In genomic region chr1:151390029-151390428, GRCm38 (mm10) we compare ENCODE assay signal across 8 mouse cellular contexts. TPM values are rescaled to one million over a fixed set of nuclear protein-coding genes. Genes with fewer than 3 reads are reported as not detected.
DNase-seq lines count a peak whose midpoint lies in the region; ATAC-seq and TF ChIP-seq lines count a peak whose summit lies in the region.

No protein-coding gene starts in this region.

- no peaks in the 10 kb centered on the region for H3K9me3 ChIP-seq in forebrain, postnatal 0 days (ENCODE audit: low read length)
- no peaks in the 10 kb centered on the region for H3K9me3 ChIP-seq in forebrain, embryonic 13.5 days (replicated peaks)

- no peak overlapping the region for H3K4me2 ChIP-seq in forebrain, postnatal 0 days (ENCODE audit: low read depth)
- no peak overlapping the region for H3K4me2 ChIP-seq in forebrain, embryonic 13.5 days

- H3K4me3 ChIP-seq in forebrain, postnatal 0 days (ENCODE audit: low read depth, low read length) = no peak overlapping the region
- H3K4me3 ChIP-seq in forebrain, embryonic 13.5 days = no peak overlapping the region
- H3K4me3 ChIP-seq in spleen, adult 2 months (ENCODE audit: extremely low read depth, insufficient read depth, insufficient read length) = no peak overlapping the region

- H3K4me1 ChIP-seq in forebrain, postnatal 0 days (ENCODE audit: insufficient read depth) = no peaks in the 10 kb centered on the region
- H3K4me1 ChIP-seq in forebrain, embryonic 13.5 days = no peaks in the 10 kb centered on the region
- H3K4me1 ChIP-seq in spleen, adult 2 months (ENCODE audit: control insufficient read depth, insufficient read depth, insufficient read length) = no peaks in the 10 kb centered on the region

- H3K27me3 ChIP-seq in forebrain, postnatal 0 days (ENCODE audit: insufficient read depth, low read length) = no peaks in the 10 kb centered on the region
- H3K27me3 ChIP-seq in forebrain, embryonic 13.5 days = no peaks in the 10 kb centered on the region
- no peaks in the 10 kb centered on the region for H3K27me3 ChIP-seq in spleen, adult 2 months (ENCODE audit: control insufficient read depth, insufficient read depth, low read length)

- no peak for DNase-seq in forebrain, postnatal 0 days
- no peak for DNase-seq in spleen, adult 2 months (ENCODE audit: low read depth in 1 of 2, low spot score in 2 of 2)
- no peak for DNase-seq in spleen, postnatal 4 days (ENCODE audit: low spot score in 2 of 2)
- DNase-seq in embryo, embryonic 9.5 days (ENCODE audit: extremely low spot score) = peak; percentile 10
- peak; percentile 18 for DNase-seq in retina, postnatal 1 day
- no peak for DNase-seq in cerebellum, postnatal 4 days (ENCODE audit: low spot score in 2 of 2)
- no peak for DNase-seq in left cerebral cortex, adult 9 months (ENCODE audit: low spot score in 2 of 2)

- TF ChIP-seq CTCF in forebrain, postnatal 0 days (IDR thresholded peaks at IDR 0.05; ENCODE audit: low read depth) = peak; percentile 34
- peak; percentile 15; the same call in 1 of the 2 replicates for TF ChIP-seq CTCF in spleen, adult 2 months (IDR thresholded peaks at IDR 0.05; ENCODE audit: extremely low read depth, insufficient read depth, insufficient read length, insufficient replicate concordance)

- ATAC-seq in forebrain, postnatal 0 days = no peak
- ATAC-seq in forebrain, embryonic 13.5 days = no peak

- no peak for TF ChIP-seq POLR2A in spleen, adult 2 months (IDR thresholded peaks at IDR 0.05; ENCODE audit: low read depth, low read length)

- H3K36me3 ChIP-seq in forebrain, postnatal 0 days (ENCODE audit: insufficient read depth) = 0 out of 2 replicates have a peak, but pooled peaks cover 4% of the 10 kb centered on the region
- peaks cover 9% of the 10 kb centered on the region; the same call in 1 of the 2 replicates for H3K36me3 ChIP-seq in forebrain, embryonic 13.5 days (ENCODE audit: poor library complexity, severe bottlenecking)
- peaks cover 9% of the 10 kb centered on the region for H3K36me3 ChIP-seq in spleen, adult 2 months (ENCODE audit: control insufficient read depth, insufficient read depth, low read length)

- H3K27ac ChIP-seq in forebrain, postnatal 0 days (ENCODE audit: low read depth, low read length) = no peak overlapping the region
- H3K27ac ChIP-seq in forebrain, embryonic 13.5 days = no peak overlapping the region
- H3K27ac ChIP-seq in spleen, adult 2 months (ENCODE audit: insufficient read depth, low read length) = no peak overlapping the region

- 100% methylated on average over 1 of the region's 1 CpGs for WGBS in forebrain, postnatal 0 days
- 98% methylated on average over 1 of the region's 1 CpGs for WGBS in forebrain, embryonic 13.5 days
- 92% methylated on average over 1 of the region's 1 CpGs for WGBS in spleen, adult 2 months

- no peak overlapping the region for H3K9ac ChIP-seq in forebrain, postnatal 0 days
- no peak overlapping the region for H3K9ac ChIP-seq in forebrain, embryonic 13.5 days

RNA-seq across cellular contexts. Expression of gene Swt1, which starts 38.2 kb away (rescaled TPM):
- 14.4 and 22.2 TPM in 2 replicates for total RNA-seq in forebrain, postnatal 0 days (2014; rRNA removed)
- polyA plus RNA-seq in forebrain, postnatal 0 days (2015; fragmentation: Nextera tagmentation; extraction: Ambion mirVana) = 12.6 and 12.9 TPM in 2 replicates
- 26.9 and 30.0 TPM in 2 replicates for polyA plus RNA-seq in forebrain, embryonic 13.5 days (2015; fragmentation: Nextera tagmentation; extraction: Ambion mirVana)
- polyA plus RNA-seq in spleen, adult 2 months (2012; rRNA removed) = 3.7 and 4.1 TPM in 2 replicates

RNA-seq across cellular contexts. Expression of gene Trmt1l, which starts 38.3 kb away (rescaled TPM):
- total RNA-seq in forebrain, postnatal 0 days (2014; rRNA removed) = 21.3 and 23.2 TPM in 2 replicates
- 11.7 and 16.4 TPM in 2 replicates for polyA plus RNA-seq in forebrain, postnatal 0 days (2015; fragmentation: Nextera tagmentation; extraction: Ambion mirVana)
- 48.4 and 51.3 TPM in 2 replicates for polyA plus RNA-seq in forebrain, embryonic 13.5 days (2015; fragmentation: Nextera tagmentation; extraction: Ambion mirVana)
- 11.9 and 14.2 TPM in 2 replicates for polyA plus RNA-seq in spleen, adult 2 months (2012; rRNA removed)

RNA-seq across cellular contexts. Expression of gene Ivns1abp, which starts 45.8 kb away (rescaled TPM):
- total RNA-seq in forebrain, postnatal 0 days (2014; rRNA removed) = 246 and 251 TPM in 2 replicates
- 217 and 240 TPM in 2 replicates for polyA plus RNA-seq in forebrain, postnatal 0 days (2015; fragmentation: Nextera tagmentation; extraction: Ambion mirVana)
- 364 and 394 TPM in 2 replicates for polyA plus RNA-seq in forebrain, embryonic 13.5 days (2015; fragmentation: Nextera tagmentation; extraction: Ambion mirVana)
- polyA plus RNA-seq in spleen, adult 2 months (2012; rRNA removed) = 30.5 and 35.7 TPM in 2 replicates

Comparison
In these comparisons a context has a peak if more than half of its experiments do, and no peak if none do; other contexts are left out.
1. DNase-seq: peak in embryo, embryonic 9.5 days (single experiment) and retina, postnatal 1 day (single experiment); none in forebrain, postnatal 0 days (single experiment), spleen, adult 2 months (0 of 2), spleen, postnatal 4 days (0 of 2), cerebellum, postnatal 4 days (0 of 2) and left cerebral cortex, adult 9 months (0 of 2).